Mouse (Mus musculus) hindbrain, embryonic 14.5 days (tissue): Measurements from ENCODE around the gene Olfr1109. TPM values are rescaled to one million over a fixed set of nuclear protein-coding genes. Genes with fewer than 3 reads are reported as not detected.

Source experiments
- ATAC-seq: fragments of 200-750 bp; cut with Nextera tagmentation; 2 replicates; pipeline ENCODE4 v1.8.0; 2017; ENCODE audit warnings: moderate number of reproducible peaks, mild to moderate bottlenecking, moderate TSS enrichment, moderate library complexity; ENCODE audit not compliant: low FRiP score
- DNase-seq: peaks from one replicate; pipeline ENCODE4 v3.0.0-alpha.2; 2015; ENCODE audit warnings: low spot score
- H3K27ac ChIP-seq: fragments of 300-500 bp; sonication (generic); 2 replicates; pipeline ENCODE4 v1.5.1; 2014; ENCODE audit warnings: mild to moderate bottlenecking, moderate library complexity
- H3K27me3 ChIP-seq: fragments of 300-500 bp; sonication (generic); 2 replicates; pipeline ENCODE4 v1.6.1; 2014; ENCODE audit warnings: mild to moderate bottlenecking, low read length, mixed read lengths; ENCODE audit not compliant: control insufficient read depth, insufficient read depth
- H3K36me3 ChIP-seq: fragments of 300-500 bp; sonication (generic); replicated peaks from 2 replicates; pipeline ENCODE4 v1.6.1; 2014; ENCODE audit not compliant: control insufficient read depth, insufficient read depth
- H3K4me1 ChIP-seq: fragments of 300-500 bp; sonication (generic); replicated peaks from 2 replicates; pipeline ENCODE4 v1.6.1; 2014; ENCODE audit warnings: antibody characterized with exemption, low read length, mixed read lengths; ENCODE audit not compliant: control insufficient read depth, insufficient read depth
- H3K4me2 ChIP-seq: fragments of 300-500 bp; sonication (generic); replicated peaks from 2 replicates; pipeline ENCODE4 v1.6.1; 2014; ENCODE audit warnings: mild to moderate bottlenecking, moderate library complexity
- H3K4me3 ChIP-seq: fragments of 300-500 bp; sonication (generic); replicated peaks from 2 replicates; pipeline ENCODE4 v1.5.1; 2014; ENCODE audit warnings: mild to moderate bottlenecking, low read length
- H3K9ac ChIP-seq: fragments of 300-500 bp; sonication (generic); 2 replicates; pipeline ENCODE4 v1.6.1; 2014
- H3K9me3 ChIP-seq: fragments of 300-500 bp; sonication (generic); 2 replicates; pipeline ENCODE4 v1.6.1; 2016; ENCODE audit warnings: low read length; ENCODE audit not compliant: control insufficient read depth
- WGBS: fragments of 180-500 bp; shearing (Covaris S2); extraction: QIAGEN DNeasy Blood & Tissue Kit; methylation state at CpG from one replicate; pipeline ENCODE4 v1.1.7; 2014; 5-methylcytosine and 5-hydroxymethylcytosine counted together
- polyA plus RNA-seq: library from polyadenylated mRNA; unstranded; fragments of >200 nt; fragmentation: Nextera tagmentation; extraction: Ambion mirVana; gene quantifications from 2 replicates; pipeline ENCODE4 v1.2.1, GENCODE M21; 2014

The Olfr1109 gene
- polyA plus RNA-seq: not detected in 2 replicates

- Histone ChIP-seq H3K4me2 (no peak within 1 kb of the TSS), H3K9me3 (no peaks in the 10 kb centered on the region), H3K4me3 (no peak within 1 kb of the TSS), H3K4me1 (no peaks in the 10 kb centered on the region), H3K36me3 (no peaks in the 10 kb centered on the region), H3K27ac (no peak within 1 kb of the TSS), H3K9ac (no peak within 1 kb of the TSS), H3K27me3 (no peaks in the 10 kb centered on the region)
- WGBS: 70% methylated on average over 1 of the region's 1 CpGs
- DNase-seq (no peak), ATAC-seq (no peak)
Measured at GRCm38 (mm10) chr2:87095908-87096307, at the start of gene Olfr1109. Gene Olfr1109, minus strand, starts transcription at chr2:87096008.

- Histone ChIP-seq H3K27me3 (no peaks in the 10 kb centered on the region), H3K27ac (no peak within 1 kb of the TSS), H3K9ac (no peak within 1 kb of the TSS), H3K9me3 (no peaks in the 10 kb centered on the region), H3K4me2 (no peak within 1 kb of the TSS), H3K4me3 (no peak within 1 kb of the TSS), H3K36me3 (no peaks in the 10 kb centered on the region), H3K4me1 (no peaks in the 10 kb centered on the region)
- ATAC-seq: no peak
- DNase-seq: no peak
- whole genome bisulfite sequencing: 89% methylated on average over 1 of the region's 1 CpGs
Measured at GRCm38 (mm10) chr2:87140200-87140599, 44.4 kb upstream of the Olfr1109 start, which contains the start of gene Olfr1110. Gene Olfr1110, minus strand, starts transcription at chr2:87140300.

- Histone ChIP-seq H3K27me3 (no peaks in the 10 kb centered on the region), H3K9me3 (no peaks in the 10 kb centered on the region), H3K27ac (no peak within 1 kb of the TSS), H3K9ac (no peak within 1 kb of the TSS), H3K4me3 (no peak within 1 kb of the TSS), H3K4me1 (no peaks in the 10 kb centered on the region), H3K36me3 (no peaks in the 10 kb centered on the region), H3K4me2 (no peak within 1 kb of the TSS)
- DNase-seq (no peak), ATAC-seq (no peak)
Measured at GRCm38 (mm10) chr2:87114467-87114866, 18.7 kb upstream of the Olfr1109 start, which contains the start of gene Olfr259. Gene Olfr259, minus strand, starts transcription at chr2:87114567.

- no peaks in the 10 kb centered on the region for H3K36me3 ChIP-seq
- H3K27me3 ChIP-seq: no peaks in the 10 kb centered on the region
- no peak for ATAC-seq
- H3K9me3 ChIP-seq: no peaks in the 10 kb centered on the region
- DNase-seq: no peak
- no peak within 1 kb of the TSS for H3K27ac ChIP-seq
- no peak within 1 kb of the TSS for H3K4me2 ChIP-seq
- H3K4me1 ChIP-seq: no peaks in the 10 kb centered on the region
- H3K4me3 ChIP-seq: no peak within 1 kb of the TSS
- 78% methylated on average over 1 of the region's 1 CpGs for WGBS
- H3K9ac ChIP-seq: no peak within 1 kb of the TSS
Measured at GRCm38 (mm10) chr2:87075717-87076116, 20.1 kb downstream of the Olfr1109 start, which contains the start of gene Olfr1107. Gene Olfr1107, minus strand, starts transcription at chr2:87075817.

GRCm38 (mm10) chr2:87052173-87052572 lies 43.6 kb downstream of the Olfr1109 start, which contains the start of gene Olfr1106:
Gene Olfr1106, minus strand, starts transcription at chr2:87052273.
- no peak for DNase-seq
- H3K36me3 ChIP-seq: no peaks in the 10 kb centered on the region
- H3K27ac ChIP-seq: no peak within 1 kb of the TSS
- no peaks in the 10 kb centered on the region for H3K4me1 ChIP-seq
- WGBS: 81% methylated on average over 1 of the region's 1 CpGs
- no peak within 1 kb of the TSS for H3K4me3 ChIP-seq
- no peaks in the 10 kb centered on the region for H3K27me3 ChIP-seq
- H3K9me3 ChIP-seq: no peaks in the 10 kb centered on the region
- no peak for ATAC-seq
- no peak within 1 kb of the TSS for H3K9ac ChIP-seq
- no peak within 1 kb of the TSS for H3K4me2 ChIP-seq

Other genes with a start within 250 kb of the Olfr1109 start
- not detected in 2 replicates for gene Olfr1095, start 244.3 kb downstream of the Olfr1109 start, polyA plus RNA-seq
- gene Gm13723, start 221.2 kb downstream of the Olfr1109 start, polyA plus RNA-seq: not detected in 2 replicates
- not detected in 2 replicates for gene Olfr1097, start 203.8 kb downstream of the Olfr1109 start, polyA plus RNA-seq
- not detected in 2 replicates for gene Olfr1098, start 171.5 kb downstream of the Olfr1109 start, polyA plus RNA-seq
- gene Olfr1099, start 135.3 kb downstream of the Olfr1109 start, polyA plus RNA-seq: not detected in 2 replicates
- not detected in 2 replicates for gene Olfr1100, start 116.1 kb downstream of the Olfr1109 start, polyA plus RNA-seq
- not detected in 2 replicates for gene Olfr1101, start 104.8 kb downstream of the Olfr1109 start, polyA plus RNA-seq
- not detected in 2 replicates for gene Olfr1102, start 97.6 kb downstream of the Olfr1109 start, polyA plus RNA-seq
- not detected in 2 replicates for gene Olfr1104, start 68.9 kb downstream of the Olfr1109 start, polyA plus RNA-seq
- gene Olfr1105, start 59.5 kb downstream of the Olfr1109 start, polyA plus RNA-seq: not detected in 2 replicates
- not detected in 2 replicates for gene Olfr1106, start 43.7 kb downstream of the Olfr1109 start, polyA plus RNA-seq
- not detected in 2 replicates for gene Olfr1107, start 20.2 kb downstream of the Olfr1109 start, polyA plus RNA-seq
- not detected in 2 replicates for gene Olfr259, start 18.6 kb upstream of the Olfr1109 start, polyA plus RNA-seq
- gene Olfr1110, start 44.3 kb upstream of the Olfr1109 start, polyA plus RNA-seq: not detected in 2 replicates
- gene Olfr1111, start 56.6 kb upstream of the Olfr1109 start, polyA plus RNA-seq: not detected in 2 replicates
- gene Olfr1112, start 91.8 kb upstream of the Olfr1109 start, polyA plus RNA-seq: not detected in 2 replicates
- gene Olfr1113, start 113.0 kb upstream of the Olfr1109 start, polyA plus RNA-seq: not detected in 2 replicates
- gene Olfr1115, start 152.0 kb upstream of the Olfr1109 start, polyA plus RNA-seq: not detected in 2 replicates
- gene Olfr1116, start 171.5 kb upstream of the Olfr1109 start, polyA plus RNA-seq: not detected in 2 replicates
- gene Olfr1118, start 211.6 kb upstream of the Olfr1109 start, polyA plus RNA-seq: not detected in 2 replicates